Mouse (Mus musculus): ENCODE results near the gene Hhatl. TPM values are rescaled to one million over a fixed set of nuclear protein-coding genes. Genes with fewer than 3 reads are reported as not detected.

The Hhatl gene
- polyA plus RNA-seq, 1 experiment, result not detected

DNA sequence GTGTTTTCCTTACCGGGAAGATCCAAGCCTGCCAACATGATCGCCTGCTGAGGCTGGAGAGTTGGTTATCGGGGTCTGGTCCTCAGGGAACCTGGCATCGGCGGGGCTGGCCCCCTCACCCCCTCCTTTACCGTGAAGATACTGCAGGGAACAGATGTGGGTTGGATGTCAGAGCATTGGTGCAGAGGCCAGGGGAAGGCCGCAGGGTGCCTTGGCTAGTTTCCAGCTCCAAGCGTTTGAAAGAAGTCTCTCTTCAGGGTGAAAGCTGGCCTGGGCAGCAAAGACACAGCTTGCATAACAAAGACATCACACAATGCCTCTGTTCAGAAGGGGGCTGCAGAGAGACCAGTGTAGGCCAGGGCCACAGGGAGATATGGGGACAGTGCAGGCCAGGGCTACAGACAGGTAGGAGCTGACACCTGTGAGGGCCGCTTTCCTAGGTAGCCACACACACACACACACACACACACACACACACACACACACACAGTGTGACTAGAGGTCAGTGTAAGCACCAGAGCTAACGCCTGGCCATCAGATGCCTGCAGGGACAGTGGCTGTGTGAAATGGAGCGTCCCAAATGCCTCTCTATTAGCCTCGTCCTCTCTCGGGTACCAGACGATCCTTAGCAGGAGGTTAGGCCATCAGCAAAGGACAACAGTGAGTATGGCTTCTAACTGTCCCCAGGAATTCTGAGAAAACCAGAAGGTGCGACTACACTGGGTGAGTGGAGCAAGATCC lies 17.9 kb upstream of the Hhatl start:
- Histone ChIP-seq H3K4me1 (ENCODE audit: control insufficient read depth, insufficient read depth, low read length) (no peaks in the 10 kb centered on the region), H3K4me3 (ENCODE audit: low read depth, low read length) (no peak overlapping the region), H3K9ac (ENCODE audit: low read depth, poor library complexity, severe bottlenecking) (no peak overlapping the region), H3K27me3 (ENCODE audit: control insufficient read depth, insufficient read depth, low read length, poor library complexity, severe bottlenecking) (no peaks in the 10 kb centered on the region), H3K9me3 (replicated peaks; ENCODE audit: control insufficient read depth, insufficient read depth, low read length, poor library complexity, severe bottlenecking) (no peaks in the 10 kb centered on the region), H3K36me3 (ENCODE audit: control insufficient read depth, insufficient read depth, low read length, poor library complexity, severe bottlenecking) (no peaks in the 10 kb centered on the region), H3K27ac (ENCODE audit: insufficient read depth, low read length) (no peak overlapping the region)
- TF ChIP-seq CTCF (IDR thresholded peaks at IDR 0.05; ENCODE audit: low read depth, low read length) (no peak), EP300 (IDR thresholded peaks at IDR 0.05; ENCODE audit: insufficient read depth, low read depth, low read length) (no peak), POLR2A (IDR thresholded peaks at IDR 0.05; ENCODE audit: insufficient read depth, low read length) (no peak)

DNA sequence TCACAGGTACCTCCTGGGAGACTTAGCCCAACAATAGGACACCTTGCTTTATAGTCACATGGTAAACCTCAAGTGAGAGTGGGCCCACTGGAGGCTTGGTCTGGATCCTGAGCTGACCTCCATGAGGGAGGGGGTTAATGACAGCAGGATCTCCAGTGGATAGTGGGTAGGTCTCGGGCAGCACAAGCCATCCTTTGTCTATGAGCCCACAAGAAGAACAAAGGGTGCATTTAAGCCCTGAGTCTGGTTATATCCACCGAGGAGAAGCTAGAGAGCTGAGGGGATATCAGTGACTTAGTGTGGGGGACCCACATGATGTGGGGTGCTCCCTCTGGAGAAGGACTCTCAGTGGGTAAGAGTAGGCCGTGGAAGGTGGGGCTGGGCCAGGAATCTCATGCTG lies 16.2 kb upstream of the Hhatl start:
- no peaks in the 10 kb centered on the region for H3K9me3 ChIP-seq (replicated peaks; ENCODE audit: control insufficient read depth, insufficient read depth, low read length, poor library complexity, severe bottlenecking)
- no peak overlapping the region for H3K4me3 ChIP-seq (ENCODE audit: low read depth, low read length)
- no peaks in the 10 kb centered on the region for H3K36me3 ChIP-seq (ENCODE audit: control insufficient read depth, insufficient read depth, low read length, poor library complexity, severe bottlenecking)
- no peak overlapping the region for H3K9ac ChIP-seq (ENCODE audit: low read depth, poor library complexity, severe bottlenecking)
- H3K4me1 ChIP-seq (ENCODE audit: control insufficient read depth, insufficient read depth, low read length), result no peaks in the 10 kb centered on the region
- H3K27ac ChIP-seq (ENCODE audit: insufficient read depth, low read length), result no peak overlapping the region
- no peaks in the 10 kb centered on the region for H3K27me3 ChIP-seq (ENCODE audit: control insufficient read depth, insufficient read depth, low read length, poor library complexity, severe bottlenecking)
- TF ChIP-seq CTCF (IDR thresholded peaks at IDR 0.05; ENCODE audit: low read depth, low read length), result no peak
- TF ChIP-seq EP300 (IDR thresholded peaks at IDR 0.05; ENCODE audit: insufficient read depth, low read depth, low read length), result no peak
- no peak for TF ChIP-seq POLR2A (IDR thresholded peaks at IDR 0.05; ENCODE audit: insufficient read depth, low read length)

DNA sequence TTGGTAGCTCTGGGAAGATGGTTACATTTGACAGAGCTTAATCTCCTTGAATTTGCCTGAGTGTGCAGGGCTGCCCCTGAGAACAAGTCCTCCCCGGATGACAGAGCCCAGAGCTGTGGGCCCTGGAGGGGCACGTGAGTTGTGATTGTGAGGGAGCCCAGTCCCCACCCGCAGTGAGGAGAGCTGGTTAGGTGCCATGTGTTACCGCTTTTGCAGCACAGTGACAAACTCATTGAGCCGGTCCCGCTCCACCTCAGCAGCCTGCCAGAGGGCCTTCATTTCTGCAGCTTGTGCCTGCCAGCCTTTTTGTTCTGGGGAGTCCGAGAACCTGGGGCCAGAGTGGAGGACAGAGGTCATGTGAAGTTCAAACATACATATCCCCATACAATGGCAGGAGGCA lies 15.6 kb upstream of the Hhatl start:
- Histone ChIP-seq H3K27ac (ENCODE audit: insufficient read depth, low read length) (no peak overlapping the region), H3K9me3 (replicated peaks; ENCODE audit: control insufficient read depth, insufficient read depth, low read length, poor library complexity, severe bottlenecking) (no peaks in the 10 kb centered on the region), H3K9ac (ENCODE audit: low read depth, poor library complexity, severe bottlenecking) (no peak overlapping the region), H3K27me3 (ENCODE audit: control insufficient read depth, insufficient read depth, low read length, poor library complexity, severe bottlenecking) (no peaks in the 10 kb centered on the region), H3K4me3 (ENCODE audit: low read depth, low read length) (no peak overlapping the region), H3K4me1 (ENCODE audit: control insufficient read depth, insufficient read depth, low read length) (no peaks in the 10 kb centered on the region), H3K36me3 (ENCODE audit: control insufficient read depth, insufficient read depth, low read length, poor library complexity, severe bottlenecking) (no peaks in the 10 kb centered on the region)
- TF ChIP-seq CTCF (IDR thresholded peaks at IDR 0.05; ENCODE audit: low read depth, low read length) (no peak), EP300 (IDR thresholded peaks at IDR 0.05; ENCODE audit: insufficient read depth, low read depth, low read length) (no peak), POLR2A (IDR thresholded peaks at IDR 0.05; ENCODE audit: insufficient read depth, low read length) (no peak)

DNA sequence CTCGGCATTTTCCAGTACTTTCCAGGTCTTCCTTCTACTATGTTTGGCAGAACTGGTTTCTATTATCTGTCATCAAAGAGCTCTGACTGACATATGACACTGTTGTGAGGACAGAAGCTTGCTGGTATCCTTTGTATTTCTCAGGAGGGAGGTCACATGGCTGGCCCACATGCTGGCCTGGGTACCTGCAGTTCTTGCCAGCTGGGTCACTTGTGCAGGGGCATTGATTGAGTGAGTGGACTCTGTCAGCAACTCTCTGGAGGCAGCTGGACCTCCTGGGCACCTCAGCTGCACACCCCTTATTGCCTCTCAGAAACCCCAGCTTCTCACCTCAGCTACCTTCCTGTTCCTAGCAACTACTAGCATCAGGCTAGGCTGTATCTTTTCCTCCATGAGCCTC lies 15.2 kb upstream of the Hhatl start:
- no peak overlapping the region for H3K4me3 ChIP-seq (ENCODE audit: low read depth, low read length)
- no peaks in the 10 kb centered on the region for H3K4me1 ChIP-seq (ENCODE audit: control insufficient read depth, insufficient read depth, low read length)
- H3K9ac ChIP-seq (ENCODE audit: low read depth, poor library complexity, severe bottlenecking), result no peak overlapping the region
- no peaks in the 10 kb centered on the region for H3K36me3 ChIP-seq (ENCODE audit: control insufficient read depth, insufficient read depth, low read length, poor library complexity, severe bottlenecking)
- H3K27me3 ChIP-seq (ENCODE audit: control insufficient read depth, insufficient read depth, low read length, poor library complexity, severe bottlenecking), result no peaks in the 10 kb centered on the region
- no peak for TF ChIP-seq CTCF (IDR thresholded peaks at IDR 0.05; ENCODE audit: low read depth, low read length)
- TF ChIP-seq POLR2A (IDR thresholded peaks at IDR 0.05; ENCODE audit: insufficient read depth, low read length), result no peak
- TF ChIP-seq EP300 (IDR thresholded peaks at IDR 0.05; ENCODE audit: insufficient read depth, low read depth, low read length), result no peak
- no peaks in the 10 kb centered on the region for H3K9me3 ChIP-seq (replicated peaks; ENCODE audit: control insufficient read depth, insufficient read depth, low read length, poor library complexity, severe bottlenecking)
- H3K27ac ChIP-seq (ENCODE audit: insufficient read depth, low read length), result no peak overlapping the region

DNA sequence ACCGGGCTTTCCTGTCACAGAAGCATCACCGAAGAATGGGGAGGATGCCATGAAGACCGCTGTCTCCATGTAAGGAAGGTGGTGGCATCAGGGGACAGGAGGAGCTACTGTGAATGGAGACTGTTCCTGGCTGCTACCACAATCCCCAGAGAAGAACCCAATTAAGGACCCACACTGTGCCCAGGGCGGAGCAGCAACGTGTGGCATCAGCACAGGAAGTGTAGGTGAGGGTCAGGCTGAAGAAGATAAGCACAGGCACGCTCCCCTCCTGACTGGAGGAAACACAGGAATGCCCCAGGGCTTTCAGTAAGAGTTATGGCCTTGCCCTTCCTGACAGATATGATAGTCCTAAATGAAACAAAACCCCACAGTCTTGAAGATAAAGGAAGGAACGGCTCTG lies 10.4 kb upstream of the Hhatl start:
- no peak for TF ChIP-seq CTCF (IDR thresholded peaks at IDR 0.05; ENCODE audit: low read depth, low read length)
- no peak for TF ChIP-seq EP300 (IDR thresholded peaks at IDR 0.05; ENCODE audit: insufficient read depth, low read depth, low read length)
- no peak for TF ChIP-seq POLR2A (IDR thresholded peaks at IDR 0.05; ENCODE audit: insufficient read depth, low read length)
- H3K4me3 ChIP-seq (ENCODE audit: low read depth, low read length), result no peak overlapping the region
- no peak overlapping the region for H3K9ac ChIP-seq (ENCODE audit: low read depth, poor library complexity, severe bottlenecking)
- no peaks in the 10 kb centered on the region for H3K4me1 ChIP-seq (ENCODE audit: control insufficient read depth, insufficient read depth, low read length)
- H3K27ac ChIP-seq (ENCODE audit: insufficient read depth, low read length), result no peak overlapping the region
- no peaks in the 10 kb centered on the region for H3K27me3 ChIP-seq (ENCODE audit: control insufficient read depth, insufficient read depth, low read length, poor library complexity, severe bottlenecking)
- no peaks in the 10 kb centered on the region for H3K36me3 ChIP-seq (ENCODE audit: control insufficient read depth, insufficient read depth, low read length, poor library complexity, severe bottlenecking)
- no peaks in the 10 kb centered on the region for H3K9me3 ChIP-seq (replicated peaks; ENCODE audit: control insufficient read depth, insufficient read depth, low read length, poor library complexity, severe bottlenecking)

DNA sequence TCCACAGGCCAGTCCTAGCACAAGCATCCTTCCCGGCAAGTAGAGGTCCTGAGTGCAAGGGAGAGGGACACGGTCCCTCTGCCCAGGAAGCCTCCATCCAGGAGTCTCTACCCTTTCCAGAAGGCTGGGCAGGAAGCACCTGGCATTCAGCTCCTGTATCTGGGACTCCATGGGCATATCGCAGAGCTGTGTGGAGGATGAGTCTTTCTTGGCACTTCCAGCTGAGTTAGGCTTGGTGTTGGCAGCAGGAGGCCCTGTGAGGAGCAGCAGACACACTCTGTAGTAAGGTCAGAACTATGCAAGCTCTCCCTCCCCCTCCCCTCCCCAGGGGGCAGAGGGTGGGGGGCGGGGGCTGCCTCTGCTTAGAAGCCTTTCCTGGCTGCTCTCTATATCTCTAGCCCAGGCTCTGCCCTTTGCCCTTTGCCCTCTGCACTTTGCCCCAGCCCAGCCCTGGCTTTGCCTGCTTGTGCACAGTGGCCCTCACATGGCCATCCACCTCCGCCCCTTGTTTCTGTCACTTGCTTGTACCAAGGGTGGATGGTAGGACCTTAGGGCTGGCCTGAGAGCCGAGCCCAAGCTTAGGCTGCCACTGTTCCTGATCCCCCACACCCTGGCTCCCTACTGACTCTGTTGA lies 6.7 kb upstream of the Hhatl start:
- Histone ChIP-seq H3K9ac (ENCODE audit: low read depth, poor library complexity, severe bottlenecking) (no peak overlapping the region), H3K27ac (ENCODE audit: insufficient read depth, low read length) (no peak overlapping the region), H3K4me3 (ENCODE audit: low read depth, low read length) (no peak overlapping the region), H3K27me3 (ENCODE audit: control insufficient read depth, insufficient read depth, low read length, poor library complexity, severe bottlenecking) (no peaks in the 10 kb centered on the region), H3K36me3 (ENCODE audit: control insufficient read depth, insufficient read depth, low read length, poor library complexity, severe bottlenecking) (no peaks in the 10 kb centered on the region), H3K9me3 (replicated peaks; ENCODE audit: control insufficient read depth, insufficient read depth, low read length, poor library complexity, severe bottlenecking) (no peaks in the 10 kb centered on the region), H3K4me1 (ENCODE audit: control insufficient read depth, insufficient read depth, low read length) (no peaks in the 10 kb centered on the region)
- no peak for TF ChIP-seq EP300 (IDR thresholded peaks at IDR 0.05; ENCODE audit: insufficient read depth, low read depth, low read length)
- TF ChIP-seq POLR2A (IDR thresholded peaks at IDR 0.05; ENCODE audit: insufficient read depth, low read length), result no peak
- no peak for TF ChIP-seq CTCF (IDR thresholded peaks at IDR 0.05; ENCODE audit: low read depth, low read length)
